Mouse (Mus musculus) embryo, embryonic 10 days (tissue): Measurements from ENCODE around the gene Zscan5b.
A peak's percentile ranks its signal among the peaks of the same experiment; 100 is the strongest.
"Not testable (repeated sequence)": the region's sequence is repeated elsewhere in the genome, so short reads cannot be mapped to it uniquely, and the experiment has no call there.

Experiments used
- DNase-seq: peaks from one replicate; pipeline ENCODE4 v3.0.0-alpha.2; 2015; ENCODE audit warnings: low spot score

The Zscan5b gene

GRCm38 (mm10) chr7:6221978-6222377 is at the start of gene Zscan5b:
Gene Zscan5b, plus strand, starts transcription at chr7:6222278.
- DNase-seq, result no peak

DNA sequence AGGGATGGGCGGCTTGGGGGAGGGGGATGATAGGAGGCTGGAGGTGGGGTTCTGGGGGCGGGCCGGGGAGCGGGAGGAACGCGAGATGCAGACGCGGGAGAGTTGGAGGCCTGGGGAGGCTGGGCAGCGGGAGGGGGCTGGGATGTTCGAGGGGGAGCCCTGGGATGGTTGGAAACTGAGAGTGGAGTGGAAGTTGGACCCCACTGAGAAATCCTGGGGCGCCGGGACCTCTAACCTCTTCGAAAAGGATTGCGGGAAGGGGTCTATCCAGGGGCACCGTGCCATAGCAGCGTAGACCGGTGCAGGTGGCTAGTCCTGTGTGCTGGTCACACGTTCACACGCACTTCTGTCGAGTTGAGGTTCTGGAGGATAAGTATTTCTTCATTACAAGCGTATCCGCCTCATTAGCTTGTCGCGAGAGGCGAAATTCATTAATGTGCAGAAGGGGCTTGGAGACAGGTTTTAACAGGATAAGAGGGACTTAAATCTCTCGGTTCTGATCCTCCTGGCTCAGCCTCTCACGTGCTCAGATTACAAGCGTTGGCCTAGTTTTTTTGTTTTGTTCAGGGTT is 49.3 kb upstream of the Zscan5b start:
- peak; percentile 46 for DNase-seq

DNA sequence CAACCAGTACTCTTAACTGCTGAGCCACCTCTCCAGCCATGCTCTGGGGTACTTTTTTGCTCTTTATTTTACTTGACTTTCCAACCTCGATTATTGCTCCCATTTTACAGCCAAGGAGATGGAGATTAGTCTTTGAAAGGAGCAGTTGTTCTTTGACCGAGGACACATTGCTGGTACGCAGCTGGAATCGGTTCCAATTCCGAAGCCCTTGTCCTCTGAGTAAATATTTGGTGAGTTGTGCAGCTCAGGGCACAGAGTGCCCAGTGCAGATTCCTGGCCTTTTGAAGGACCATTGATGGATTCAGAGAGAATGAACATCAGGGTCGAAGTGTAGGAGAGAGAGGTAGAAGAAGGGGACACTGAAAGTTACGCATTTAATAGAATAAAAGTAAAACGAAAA is 48.2 kb upstream of the Zscan5b start:
- DNase-seq, result no peak

DNA sequence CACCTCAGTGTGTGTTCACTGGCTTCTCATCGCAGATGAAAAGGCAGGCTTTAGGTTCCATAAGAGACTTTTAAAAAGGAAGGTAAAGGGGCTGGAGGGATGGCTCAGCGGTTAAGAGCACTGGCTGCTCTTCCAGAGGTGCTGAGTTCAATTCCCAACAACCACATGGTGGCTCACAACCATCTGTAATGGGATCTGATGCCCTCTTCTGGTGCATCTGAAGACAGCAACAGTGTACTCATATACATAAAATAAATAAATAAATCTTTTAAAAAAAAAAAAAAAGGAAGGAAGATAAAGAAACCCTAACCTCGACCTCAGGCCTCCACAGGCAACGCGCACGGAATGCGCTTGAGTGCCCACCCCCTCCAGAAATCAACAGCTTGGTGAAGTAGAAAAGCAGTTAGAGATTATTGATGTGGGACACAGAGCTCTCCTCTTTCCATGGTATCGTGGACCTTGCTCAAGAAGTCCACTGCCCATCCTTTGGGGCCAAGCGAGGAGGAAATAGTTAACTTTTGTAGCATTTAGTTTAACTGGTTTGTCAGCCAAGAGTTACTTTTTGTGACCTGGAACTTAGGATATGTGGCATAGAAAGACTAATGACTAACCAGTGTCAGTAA is 47.6 kb upstream of the Zscan5b start:
- DNase-seq, result not testable (repeated sequence)

GRCm38 (mm10) chr7:6179013-6179412 is 43.1 kb upstream of the Zscan5b start:
- DNase-seq, result peak; percentile 1

DNA sequence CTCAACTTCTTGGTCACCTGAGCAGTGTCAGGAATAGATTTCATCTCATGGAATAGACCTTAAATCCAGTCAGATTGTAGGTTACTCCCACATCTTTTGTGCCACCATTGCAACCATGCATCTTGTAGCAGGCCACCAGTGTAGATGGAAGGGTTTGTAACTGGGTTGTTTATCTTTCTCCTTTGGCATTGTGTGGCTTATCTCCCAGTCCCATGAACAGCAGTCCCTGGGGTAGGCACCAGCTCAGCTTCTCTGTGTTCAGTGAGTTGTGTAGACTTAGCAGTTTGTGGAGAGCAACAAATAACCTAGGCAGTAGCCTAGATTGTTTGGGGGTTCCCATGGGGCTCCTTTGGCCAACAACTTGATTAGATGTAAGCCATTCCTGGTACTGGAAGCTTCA is 39.2 kb upstream of the Zscan5b start:
- DNase-seq, result no peak

GRCm38 (mm10) chr7:6183802-6184201 is 38.3 kb upstream of the Zscan5b start:
- no peak for DNase-seq

- DNase-seq, result no peak
These were observed 37.6 kb upstream of the Zscan5b start for GRCm38 (mm10) chr7:6184521-6184920.

DNA sequence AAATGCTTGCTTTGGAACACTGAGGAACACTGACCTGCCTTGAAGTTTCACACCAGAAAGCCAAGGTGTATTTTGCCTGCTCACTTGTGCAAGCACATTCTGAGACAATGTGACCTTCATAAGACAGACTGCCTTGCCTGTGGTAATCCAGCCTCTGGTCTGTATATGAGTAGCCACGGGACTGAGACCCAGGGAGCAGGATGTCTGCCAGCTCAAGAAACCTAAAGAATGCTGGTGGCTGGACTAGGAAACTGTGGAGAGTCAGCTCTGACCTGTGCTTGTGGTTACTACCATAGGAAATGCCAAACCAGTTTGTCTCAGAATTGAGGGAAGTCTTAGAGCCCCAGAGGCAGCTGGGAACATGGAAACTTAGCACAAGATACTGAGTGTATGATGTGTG is 36.7 kb upstream of the Zscan5b start:
- no peak for DNase-seq

GRCm38 (mm10) chr7:6186176-6186575 is 35.9 kb upstream of the Zscan5b start:
- DNase-seq, result no peak

DNA sequence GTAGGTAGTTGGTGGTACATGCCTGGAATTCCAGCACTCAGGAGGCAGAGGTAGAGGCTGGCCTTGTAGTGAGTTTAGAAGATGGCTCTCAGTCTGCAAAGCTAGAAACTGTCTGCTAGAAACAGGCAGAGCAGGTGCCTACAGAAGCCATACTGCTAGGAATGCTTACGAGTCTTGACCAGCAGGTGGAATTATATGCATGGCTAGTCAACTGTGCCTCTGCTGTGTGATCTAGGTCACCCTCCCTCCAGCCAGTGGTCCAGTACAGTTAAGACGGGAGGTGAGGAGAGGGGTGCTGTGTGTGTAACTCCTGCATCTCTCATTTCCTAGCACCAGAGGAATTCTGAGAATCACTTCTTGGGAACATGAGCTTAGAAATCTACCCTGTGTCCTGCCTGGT is 35.3 kb upstream of the Zscan5b start:
- DNase-seq, result no peak

DNA sequence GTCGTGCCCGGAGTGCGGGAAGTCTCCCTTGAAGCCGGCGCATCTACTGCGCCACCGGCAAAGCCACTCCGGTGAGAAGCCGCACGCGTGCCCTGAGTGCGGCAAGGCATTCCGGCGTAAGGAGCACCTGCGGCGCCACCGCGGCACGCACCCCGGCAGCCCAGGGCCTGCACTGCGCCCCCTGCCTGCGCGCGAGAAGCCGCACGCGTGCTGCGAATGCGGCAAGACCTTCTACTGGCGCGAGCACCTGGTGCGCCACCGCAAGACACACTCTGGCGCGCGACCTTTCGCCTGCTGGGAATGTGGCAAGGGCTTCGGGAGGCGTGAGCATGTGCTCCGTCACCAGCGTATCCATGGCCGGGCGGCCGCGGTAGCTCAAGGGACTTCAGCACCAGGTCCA is 32.5 kb upstream of the Zscan5b start:
- peak; percentile 33 for DNase-seq

DNA sequence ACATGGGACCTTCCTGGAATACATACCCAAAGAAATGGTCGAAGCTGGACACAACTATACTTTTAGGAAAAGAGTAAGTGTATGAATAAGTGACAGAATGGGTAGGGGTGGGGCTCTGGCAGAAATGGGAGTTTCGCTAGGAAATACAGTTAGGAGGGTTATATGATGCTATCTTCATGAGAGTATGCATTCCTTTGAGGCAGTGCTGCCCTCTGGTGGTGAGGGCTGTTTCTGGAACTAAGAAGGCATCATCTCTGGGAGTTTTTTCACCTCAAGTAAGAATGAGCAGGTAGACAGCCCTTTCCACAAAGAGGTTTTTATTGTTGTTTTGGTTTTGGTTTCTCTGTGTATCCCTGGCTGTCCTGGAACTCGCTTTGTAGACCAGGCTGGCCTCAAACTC is 30.7 kb upstream of the Zscan5b start:
- peak; percentile 84 for DNase-seq

DNA sequence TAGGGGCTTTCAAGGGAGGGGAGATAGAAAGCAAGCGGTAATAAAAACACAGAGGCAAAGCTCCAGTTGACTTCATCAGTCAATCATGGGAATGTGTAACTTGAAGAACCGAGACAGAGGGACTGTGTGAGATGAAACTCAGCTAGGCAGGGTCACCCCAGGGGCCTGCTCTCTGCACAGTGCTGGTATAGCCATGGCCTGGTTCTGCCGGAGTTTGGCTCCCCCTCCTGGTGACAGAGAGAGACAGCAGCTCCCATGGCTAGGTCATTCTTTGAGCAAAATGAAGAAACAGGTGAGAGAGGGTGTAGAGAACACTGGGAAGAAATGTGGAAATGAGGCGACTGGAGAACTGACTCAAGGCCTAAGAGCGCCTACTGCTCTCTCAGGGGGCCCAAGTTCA is 27.9 kb upstream of the Zscan5b start:
- DNase-seq, result peak; percentile 68

- no peak for DNase-seq
These were observed 26.3 kb upstream of the Zscan5b start for GRCm38 (mm10) chr7:6195777-6196176.

DNA sequence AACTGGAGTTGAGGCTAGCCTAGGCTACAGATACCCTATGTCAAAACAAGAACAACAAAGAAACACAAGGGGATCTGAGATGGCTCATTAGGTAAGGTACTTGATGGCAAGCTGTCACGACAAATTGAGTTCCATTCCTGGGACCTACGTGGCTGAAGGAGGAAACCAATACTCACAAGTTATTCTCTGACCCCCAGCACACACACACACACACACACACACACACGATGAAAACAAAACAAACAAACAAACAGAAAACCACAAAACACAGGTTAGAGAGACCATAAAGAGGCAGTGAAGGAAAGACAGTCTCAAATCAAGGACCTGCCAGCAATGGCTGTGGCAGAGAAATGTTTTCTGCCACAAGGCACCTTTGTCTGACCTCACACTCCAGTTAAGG is 25.3 kb upstream of the Zscan5b start, which contains the start of gene Galp:
Galp (plus strand) TSS at position 301 of the 400 bp plus-strand sequence.
- DNase-seq, result no peak

DNA sequence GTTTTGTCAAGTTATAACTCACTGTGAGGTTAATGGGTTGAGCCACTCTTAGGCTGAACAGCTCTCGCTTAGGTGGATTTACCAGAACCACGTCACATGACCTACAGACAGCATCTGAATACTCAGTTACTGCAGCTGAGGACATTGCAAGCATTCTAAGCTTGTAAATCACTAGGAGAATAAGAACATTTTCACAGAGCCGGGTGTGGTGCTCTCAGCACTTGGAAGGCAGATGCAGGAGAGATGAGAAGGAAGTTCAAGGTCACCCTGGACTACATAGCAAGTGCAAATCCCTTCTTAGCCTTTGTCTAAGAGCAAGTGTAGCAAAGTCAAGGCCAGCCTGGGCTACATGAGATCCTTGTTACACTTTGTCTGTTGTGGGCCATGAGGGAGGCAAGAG is 17.9 kb upstream of the Zscan5b start:
- no peak for DNase-seq

- no peak for DNase-seq
These were observed 8.9 kb upstream of the Zscan5b start for GRCm38 (mm10) chr7:6213144-6213543.

DNA sequence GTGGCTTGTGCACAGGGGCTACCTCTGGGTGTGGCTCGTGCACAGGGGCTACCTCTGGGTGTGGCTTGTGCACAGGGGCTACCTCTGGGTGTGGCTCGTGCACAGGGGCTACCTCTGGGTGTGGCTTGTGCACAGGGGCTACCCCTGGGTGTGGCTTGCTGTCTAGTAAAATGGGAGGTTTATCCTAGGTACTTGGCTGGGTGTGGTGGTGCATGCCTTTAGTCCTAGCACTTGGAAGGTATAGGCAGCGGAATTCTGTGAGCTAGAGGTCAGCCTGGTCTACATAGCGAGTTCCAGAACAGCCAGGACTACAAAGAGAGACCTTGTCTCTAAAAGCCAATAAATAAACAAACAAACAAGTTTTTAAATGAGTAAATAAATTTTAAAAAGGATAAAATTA is 7.4 kb upstream of the Zscan5b start:
- not testable (repeated sequence) for DNase-seq

- DNase-seq, result no peak
These were observed 1.9 kb upstream of the Zscan5b start for GRCm38 (mm10) chr7:6220147-6220546.

GRCm38 (mm10) chr7:6228491-6228890 is 6.4 kb downstream of the Zscan5b start:
- DNase-seq, result not testable (repeated sequence)

DNA sequence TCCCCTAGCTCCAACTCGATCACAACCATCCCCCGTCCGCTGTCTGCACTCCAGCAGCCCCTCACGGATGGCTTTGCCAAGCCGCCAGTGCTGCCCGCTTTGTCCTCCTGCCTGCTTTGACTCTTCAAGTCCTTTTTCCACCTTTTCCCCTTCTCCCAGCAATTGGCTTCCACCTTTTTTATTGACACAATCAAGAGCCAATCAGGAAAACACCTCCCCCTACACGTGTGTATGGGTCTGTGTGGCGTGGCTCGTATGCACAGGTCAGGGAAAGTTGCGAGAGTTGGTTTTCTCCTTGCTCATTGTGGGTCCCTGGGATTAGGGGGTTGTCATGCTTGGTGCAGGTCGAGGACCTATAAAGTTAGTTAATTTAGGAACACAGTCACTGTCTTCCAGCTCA is 17.7 kb downstream of the Zscan5b start:
- DNase-seq, result no peak

DNA sequence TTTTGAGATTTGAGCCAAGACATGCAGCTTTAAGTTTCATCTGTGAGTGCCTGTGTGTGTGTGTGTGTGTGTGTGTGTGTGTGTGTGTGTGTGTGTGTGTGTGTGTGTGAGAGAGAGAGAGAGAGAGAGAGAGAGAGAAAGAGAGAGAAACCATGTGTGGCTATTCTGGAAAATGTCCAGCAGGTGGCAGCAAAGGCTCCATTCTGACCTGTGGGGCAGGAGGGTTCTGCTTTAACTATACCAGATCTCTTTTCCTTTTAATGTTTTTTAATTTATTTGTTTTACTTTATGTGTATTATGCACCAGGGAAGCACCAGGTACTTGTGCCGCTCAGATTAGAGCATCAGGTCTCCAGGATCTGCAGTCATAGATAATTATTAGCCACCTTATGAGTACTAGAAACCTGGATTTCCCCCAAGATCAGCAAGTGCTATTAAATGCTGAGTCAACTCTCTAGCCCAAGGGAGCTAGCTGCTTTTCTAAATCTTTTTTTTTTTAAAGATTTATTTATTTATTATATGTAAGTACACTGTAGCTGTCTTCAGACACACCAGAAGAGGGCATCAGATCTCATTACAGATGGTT is 18.9 kb downstream of the Zscan5b start:
- peak; percentile 55 for DNase-seq
